Mouse (Mus musculus): Measurements from ENCODE around the gene Rnf217. TPM values are rescaled to one million over a fixed set of nuclear protein-coding genes. Genes with fewer than 3 reads are reported as not detected.

The Rnf217 gene
- polyA plus RNA-seq, 1 experiment from 2014 or later = 1.6 TPM

GRCm38 (mm10) chr10:31597886-31598285 lies 11.1 kb downstream of the Rnf217 start:
- Histone ChIP-seq H3K36me3 (no peaks in the 10 kb centered on the region), H3K4me1 (peaks cover 4% of the 10 kb centered on the region), H3K9me3 (no peaks in the 10 kb centered on the region), H3K9ac (replicated peaks) (no peak overlapping the region), H3K27me3 (no peaks in the 10 kb centered on the region), H3K4me3 (no peak overlapping the region), H3K4me2 (replicated peaks) (no peak overlapping the region), H3K27ac (replicated peaks) (no peak overlapping the region)
- 91% methylated on average over 2 of the region's 2 CpGs for WGBS
- ATAC-seq (ENCODE audit: low FRiP score, low read depth) = no peak

GRCm38 (mm10) chr10:31596804-31597203 lies 12.2 kb downstream of the Rnf217 start:
- H3K4me1 ChIP-seq = peaks cover 14% of the 10 kb centered on the region
- no peaks in the 10 kb centered on the region for H3K27me3 ChIP-seq
- no peak overlapping the region for H3K9ac ChIP-seq (replicated peaks)
- 35% methylated on average over 4 of the region's 4 CpGs for WGBS
- H3K9me3 ChIP-seq = no peaks in the 10 kb centered on the region
- H3K36me3 ChIP-seq = no peaks in the 10 kb centered on the region
- no peak overlapping the region for H3K4me2 ChIP-seq (replicated peaks)
- H3K4me3 ChIP-seq = no peak overlapping the region
- no peak for ATAC-seq (ENCODE audit: low FRiP score, low read depth)
- no peak overlapping the region for H3K27ac ChIP-seq (replicated peaks)

GRCm38 (mm10) chr10:31595326-31595725 lies 13.7 kb downstream of the Rnf217 start:
- no peak overlapping the region for H3K9ac ChIP-seq (replicated peaks)
- no peak for ATAC-seq (ENCODE audit: low FRiP score, low read depth)
- WGBS = 89% methylated on average over 4 of the region's 4 CpGs
- no peaks in the 10 kb centered on the region for H3K9me3 ChIP-seq
- peaks cover 14% of the 10 kb centered on the region for H3K4me1 ChIP-seq
- H3K4me3 ChIP-seq = no peak overlapping the region
- no peaks in the 10 kb centered on the region for H3K36me3 ChIP-seq
- no peak overlapping the region for H3K27ac ChIP-seq (replicated peaks)
- no peaks in the 10 kb centered on the region for H3K27me3 ChIP-seq
- H3K4me2 ChIP-seq (replicated peaks) = no peak overlapping the region

- peak; percentile 83 for ATAC-seq (ENCODE audit: low FRiP score, low read depth)
- WGBS = 54% methylated on average over 9 of the region's 9 CpGs
- H3K9ac ChIP-seq (replicated peaks) = no peak overlapping the region
Measured at GRCm38 (mm10) chr10:31592741-31593524, 16.1 kb downstream of the Rnf217 start.

GRCm38 (mm10) chr10:31592095-31592740 lies 16.8 kb downstream of the Rnf217 start:
- ATAC-seq (ENCODE audit: low FRiP score, low read depth) = peak; percentile 35
- WGBS = 73% methylated on average over 3 of the region's 3 CpGs
- H3K4me3 ChIP-seq = no peak overlapping the region
- H3K27ac ChIP-seq (replicated peaks) = peak overlapping the region; percentile 58
- H3K27me3 ChIP-seq = no peaks in the 10 kb centered on the region
- no peaks in the 10 kb centered on the region for H3K36me3 ChIP-seq
- H3K9me3 ChIP-seq = no peaks in the 10 kb centered on the region
- no peak overlapping the region for H3K4me2 ChIP-seq (replicated peaks)
- no peak overlapping the region for H3K9ac ChIP-seq (replicated peaks)
- H3K4me1 ChIP-seq = peaks cover 14% of the 10 kb centered on the region

More at GRCm38 (mm10) chr10:31592741-31593524, 16.1 kb downstream of the Rnf217 start:
- Histone ChIP-seq H3K27ac (replicated peaks) (peak overlapping the region; percentile 58), H3K27me3 (no peaks in the 10 kb centered on the region), H3K4me1 (peaks cover 14% of the 10 kb centered on the region), H3K36me3 (no peaks in the 10 kb centered on the region), H3K4me2 (replicated peaks) (no peak overlapping the region), H3K9me3 (no peaks in the 10 kb centered on the region), H3K4me3 (no peak overlapping the region)

GRCm38 (mm10) chr10:31580722-31581121 lies 28.3 kb downstream of the Rnf217 start:
- no peak overlapping the region for H3K4me2 ChIP-seq (replicated peaks)
- H3K9ac ChIP-seq (replicated peaks) = no peak overlapping the region
- no peak for ATAC-seq (ENCODE audit: low FRiP score, low read depth)
- no peaks in the 10 kb centered on the region for H3K9me3 ChIP-seq
- no peaks in the 10 kb centered on the region for H3K27me3 ChIP-seq
- H3K27ac ChIP-seq (replicated peaks) = no peak overlapping the region
- WGBS = 94% methylated on average over 4 of the region's 4 CpGs
- no peaks in the 10 kb centered on the region for H3K4me1 ChIP-seq
- no peaks in the 10 kb centered on the region for H3K36me3 ChIP-seq
- no peak overlapping the region for H3K4me3 ChIP-seq

GRCm38 (mm10) chr10:31580073-31580472 lies 28.9 kb downstream of the Rnf217 start:
- Histone ChIP-seq H3K27ac (replicated peaks) (no peak overlapping the region), H3K9ac (replicated peaks) (no peak overlapping the region), H3K4me1 (no peaks in the 10 kb centered on the region), H3K4me3 (no peak overlapping the region), H3K27me3 (no peaks in the 10 kb centered on the region), H3K4me2 (replicated peaks) (no peak overlapping the region), H3K36me3 (no peaks in the 10 kb centered on the region), H3K9me3 (no peaks in the 10 kb centered on the region)
- no peak for ATAC-seq (ENCODE audit: low FRiP score, low read depth)
- WGBS = 100% methylated on average over 1 of the region's 1 CpGs

- Histone ChIP-seq H3K4me2 (replicated peaks) (no peak overlapping the region), H3K27me3 (no peaks in the 10 kb centered on the region), H3K36me3 (no peaks in the 10 kb centered on the region), H3K9ac (replicated peaks) (no peak overlapping the region), H3K27ac (replicated peaks) (no peak overlapping the region), H3K4me3 (no peak overlapping the region), H3K4me1 (no peaks in the 10 kb centered on the region), H3K9me3 (no peaks in the 10 kb centered on the region)
- ATAC-seq (ENCODE audit: low FRiP score, low read depth) = no peak
- 92% methylated on average over 4 of the region's 4 CpGs for WGBS
Measured at GRCm38 (mm10) chr10:31573267-31573666, 35.7 kb downstream of the Rnf217 start.

- no peak overlapping the region for H3K9ac ChIP-seq (replicated peaks)
- WGBS = 93% methylated on average over 2 of the region's 2 CpGs
- no peaks in the 10 kb centered on the region for H3K27me3 ChIP-seq
- ATAC-seq (ENCODE audit: low FRiP score, low read depth) = no peak
- no peaks in the 10 kb centered on the region for H3K9me3 ChIP-seq
- no peak overlapping the region for H3K4me2 ChIP-seq (replicated peaks)
- no peak overlapping the region for H3K27ac ChIP-seq (replicated peaks)
- no peaks in the 10 kb centered on the region for H3K4me1 ChIP-seq
- no peaks in the 10 kb centered on the region for H3K36me3 ChIP-seq
- no peak overlapping the region for H3K4me3 ChIP-seq
Measured at GRCm38 (mm10) chr10:31557311-31557710, 51.7 kb downstream of the Rnf217 start.

GRCm38 (mm10) chr10:31555433-31555960 lies 53.5 kb downstream of the Rnf217 start:
- no peak for ATAC-seq (ENCODE audit: low FRiP score, low read depth)

GRCm38 (mm10) chr10:31553302-31553701 lies 55.7 kb downstream of the Rnf217 start:
- Histone ChIP-seq H3K27ac (replicated peaks) (no peak overlapping the region), H3K4me1 (no peaks in the 10 kb centered on the region), H3K9ac (replicated peaks) (no peak overlapping the region), H3K4me2 (replicated peaks) (no peak overlapping the region), H3K4me3 (no peak overlapping the region), H3K9me3 (no peaks in the 10 kb centered on the region), H3K27me3 (no peaks in the 10 kb centered on the region), H3K36me3 (no peaks in the 10 kb centered on the region)
- 99% methylated on average over 4 of the region's 4 CpGs for WGBS
- ATAC-seq (ENCODE audit: low FRiP score, low read depth) = no peak

More at GRCm38 (mm10) chr10:31555433-31555960, 53.5 kb downstream of the Rnf217 start:
- Histone ChIP-seq H3K36me3 (no peaks in the 10 kb centered on the region), H3K9me3 (no peaks in the 10 kb centered on the region), H3K9ac (replicated peaks) (no peak overlapping the region), H3K27ac (replicated peaks) (no peak overlapping the region), H3K4me3 (no peak overlapping the region), H3K27me3 (no peaks in the 10 kb centered on the region), H3K4me1 (no peaks in the 10 kb centered on the region), H3K4me2 (replicated peaks) (no peak overlapping the region)
- WGBS = 84% methylated on average over 6 of the region's 6 CpGs

- Histone ChIP-seq H3K36me3 (no peaks in the 10 kb centered on the region), H3K27me3 (no peaks in the 10 kb centered on the region), H3K4me1 (no peaks in the 10 kb centered on the region), H3K27ac (replicated peaks) (no peak overlapping the region), H3K9ac (replicated peaks) (no peak overlapping the region), H3K4me3 (no peak overlapping the region), H3K4me2 (replicated peaks) (no peak overlapping the region), H3K9me3 (no peaks in the 10 kb centered on the region)
- 90% methylated on average over 7 of the region's 7 CpGs for WGBS
- no peak for ATAC-seq (ENCODE audit: low FRiP score, low read depth)
Measured at GRCm38 (mm10) chr10:31551850-31552249, 57.1 kb downstream of the Rnf217 start.
